Mouse (Mus musculus) induced T-regulatory cell, adult 2 months (primary cell): ENCODE measurements at regions not wholly inside any gene's neighbourhood (a gene's known extent, or its start where the extent isn't known, plus 50 kb on each side); places are given as distances from the start of the nearest gene placed in this dataset.

ENCODE experiments used
- DNase-seq: peaks from one replicate; pipeline ENCODE4 v3.0.0-alpha.2; 2012; ENCODE audit warnings: low read depth

GRCm38 (mm10) chr10:98840957-98841831 is 73.0 kb upstream of the Atp2b1 start:
- no peak for DNase-seq

- peak; percentile 52 for DNase-seq
These were observed 72.3 kb upstream of the Atp2b1 start for GRCm38 (mm10) chr10:98841860-98842259.

DNA sequence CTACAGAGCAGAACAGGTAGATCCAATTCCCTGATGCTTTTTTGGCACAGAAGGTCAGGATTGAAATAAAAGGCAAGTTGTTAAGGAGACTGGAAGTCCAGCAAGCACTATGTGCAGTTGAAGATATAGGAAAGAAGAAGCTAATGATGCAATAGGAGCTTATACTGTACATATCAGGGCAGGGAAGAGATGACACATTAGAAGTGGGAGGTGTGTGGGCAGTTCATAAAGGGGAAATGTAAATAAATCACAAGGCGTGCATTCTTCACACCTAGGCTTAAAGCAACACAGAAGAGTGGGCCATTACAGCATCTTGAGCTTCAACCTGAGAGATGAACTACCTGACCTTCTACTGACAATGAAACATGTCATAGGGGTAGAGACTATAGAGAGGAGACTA is 71.5 kb upstream of the Atp2b1 start:
- no peak for DNase-seq

DNA sequence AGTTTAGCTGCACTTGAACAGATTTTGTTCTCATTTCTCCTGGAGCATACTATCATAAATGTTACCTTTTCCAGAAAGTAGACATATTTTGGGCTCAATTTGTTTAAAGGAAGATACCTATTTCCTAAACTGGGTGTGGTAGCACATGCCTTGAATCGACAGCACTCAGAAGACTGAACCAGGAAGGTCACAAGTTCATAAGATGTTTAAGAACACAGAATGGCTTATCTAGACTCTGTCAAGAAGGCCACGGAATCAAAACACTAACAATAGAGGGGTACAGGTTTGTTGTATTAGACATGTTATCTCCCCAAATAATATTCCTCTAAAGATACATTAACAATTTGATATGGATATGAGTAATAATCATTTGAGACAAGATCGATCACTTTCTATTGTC is 64.4 kb upstream of the Atp2b1 start:
- no peak for DNase-seq

GRCm38 (mm10) chr10:98857395-98857794 is 56.8 kb upstream of the Atp2b1 start:
- DNase-seq = no peak

DNA sequence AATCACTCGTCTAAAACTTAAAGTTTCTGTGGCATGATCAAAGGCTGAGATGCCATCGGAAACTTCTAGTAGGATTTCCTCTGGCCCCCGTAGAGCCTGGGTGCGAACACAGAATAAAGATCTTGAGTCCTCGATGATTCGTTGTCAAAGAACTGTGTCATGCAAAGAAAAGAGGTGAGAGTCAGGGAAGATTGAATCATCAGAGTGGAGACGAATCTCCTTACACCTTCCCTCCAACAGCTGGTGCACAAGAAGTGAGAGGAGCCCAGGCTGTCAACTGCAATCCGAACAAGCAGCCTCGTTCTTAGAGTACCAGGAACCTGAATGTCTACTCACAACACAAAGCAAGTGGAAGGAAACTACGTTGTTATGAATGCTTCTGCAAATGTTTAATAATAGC is 52.7 kb upstream of the Atp2b1 start:
- peak; percentile 23 for DNase-seq

DNA sequence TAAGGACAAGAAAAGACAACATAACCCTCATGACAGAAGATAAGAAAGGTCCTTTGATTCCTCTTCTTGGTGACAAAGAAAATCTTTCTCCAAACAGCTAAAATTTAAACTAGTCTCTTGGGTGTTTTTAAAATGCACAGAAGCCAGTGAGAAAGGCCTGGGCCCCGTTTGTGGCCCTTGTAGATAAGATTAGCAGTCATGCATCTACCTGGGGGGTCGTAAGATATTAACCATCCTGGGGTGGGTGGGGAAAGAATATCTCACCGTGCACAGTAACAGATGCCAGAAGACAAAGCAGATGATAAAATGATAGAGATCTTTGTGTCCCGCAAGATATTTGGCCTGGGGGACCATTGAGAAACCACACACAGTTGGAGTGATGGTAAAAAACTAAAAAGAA is 51.5 kb upstream of the Atp2b1 start:
- DNase-seq = no peak

- no peak for DNase-seq
These were observed 49.8 kb upstream of the Atp2b1 start for GRCm38 (mm10) chr10:98864384-98864783.
